Mouse (Mus musculus): ENCODE measurements at regions not wholly inside any gene's neighbourhood (a gene's known extent, or its start where the extent isn't known, plus 50 kb on each side); places are given as distances from the start of the nearest gene placed in this dataset.

DNA sequence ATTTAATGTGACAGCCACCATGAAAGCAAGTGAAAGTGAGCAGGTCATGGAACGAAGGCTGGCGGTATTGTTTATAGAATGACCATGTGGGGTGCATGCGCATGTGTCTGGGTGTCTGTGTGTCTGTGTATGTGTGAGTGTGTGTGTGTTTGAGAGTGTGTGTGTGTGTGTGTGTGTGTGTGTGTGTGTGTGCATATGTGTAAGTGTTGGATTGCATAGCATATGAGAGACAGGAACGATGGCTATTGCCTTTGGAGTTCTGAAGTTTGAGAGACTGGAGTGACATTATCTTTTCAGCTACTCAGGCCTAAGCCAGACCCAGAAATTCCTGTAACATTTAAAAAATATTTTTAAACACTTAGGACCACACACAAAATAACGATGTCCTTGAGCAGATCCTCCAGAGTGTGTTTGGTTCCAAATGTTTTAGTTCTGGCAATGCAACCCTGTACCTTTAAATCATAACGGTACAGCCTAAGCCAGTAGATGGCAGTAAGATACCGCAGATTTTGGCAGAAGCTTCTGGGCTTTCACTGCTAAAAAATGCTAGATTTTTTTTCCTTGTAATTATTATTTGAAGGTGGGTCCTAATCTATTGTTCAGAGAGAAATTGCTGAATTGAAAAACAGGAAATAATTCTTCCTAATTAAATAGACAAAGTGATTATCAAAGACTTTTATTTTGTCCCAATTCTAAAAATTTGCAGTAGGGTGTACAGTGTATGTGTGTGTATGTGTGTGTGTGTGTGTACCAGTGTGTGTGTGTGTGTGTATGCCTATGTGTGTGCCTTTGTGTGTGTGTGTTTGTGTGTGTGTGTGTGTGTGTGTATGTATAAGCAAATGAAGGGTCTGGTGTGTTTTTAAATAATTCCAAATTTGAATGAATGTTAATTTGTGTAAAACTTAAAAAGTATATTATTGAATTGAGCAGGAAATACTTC is 228.0 kb upstream of the Arrdc4 start:
- Histone ChIP-seq H3K36me3 (ENCODE audit: control insufficient read depth, insufficient read depth, low read length) (no peaks in the 10 kb centered on the region), H3K4me1 (replicated peaks; ENCODE audit: control insufficient read depth, insufficient read depth, low read length) (no peaks in the 10 kb centered on the region), H3K27me3 (replicated peaks; ENCODE audit: control insufficient read depth, insufficient read depth, low read length) (no peaks in the 10 kb centered on the region), H3K9me3 (ENCODE audit: control insufficient read depth, low read length) (no peaks in the 10 kb centered on the region), H3K4me3 (ENCODE audit: low read depth, low read length) (no peak overlapping the region), H3K27ac (ENCODE audit: low read depth, low read length) (no peak overlapping the region), H3K9ac (ENCODE audit: low read depth, low read length) (no peak overlapping the region), H3K4me2 (no peak overlapping the region)
- ATAC-seq (replicated peaks; ENCODE audit: low FRiP score) (no peak; the same call in 1 of the 2 replicates), DNase-seq (ENCODE audit: low spot score) (no peak)
- WGBS: 62% methylated on average over 7 of the region's 7 CpGs

DNA sequence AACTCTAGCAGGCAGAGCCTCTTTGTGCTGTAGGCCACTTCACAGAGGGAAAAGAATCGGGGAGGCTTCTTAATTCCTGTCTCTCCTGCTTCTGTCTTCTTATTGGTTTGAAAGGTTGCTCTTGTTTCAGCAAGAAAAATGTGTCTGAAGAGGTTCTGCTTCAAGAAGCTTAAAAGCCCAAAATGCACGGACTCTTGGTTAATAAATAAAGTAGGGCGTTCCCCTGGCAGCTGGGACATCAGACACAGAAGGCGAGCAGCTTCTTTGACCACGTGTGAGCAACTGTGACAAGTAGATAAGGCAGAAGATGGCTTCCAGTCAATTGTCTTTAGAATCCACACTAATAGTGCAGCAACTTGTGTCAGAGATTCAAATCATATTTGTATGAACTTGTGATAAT is 226.9 kb upstream of the Arrdc4 start:
- Histone ChIP-seq H3K9me3 (ENCODE audit: control insufficient read depth, low read length) (no peaks in the 10 kb centered on the region), H3K27ac (ENCODE audit: low read depth, low read length) (no peak overlapping the region), H3K9ac (ENCODE audit: low read depth, low read length) (no peak overlapping the region), H3K4me3 (ENCODE audit: low read depth, low read length) (no peak overlapping the region), H3K27me3 (replicated peaks; ENCODE audit: control insufficient read depth, insufficient read depth, low read length) (no peaks in the 10 kb centered on the region), H3K4me2 (no peak overlapping the region), H3K4me1 (replicated peaks; ENCODE audit: control insufficient read depth, insufficient read depth, low read length) (no peaks in the 10 kb centered on the region), H3K36me3 (ENCODE audit: control insufficient read depth, insufficient read depth, low read length) (no peaks in the 10 kb centered on the region)
- DNase-seq (ENCODE audit: low spot score): no peak
- 43% methylated on average over 5 of the region's 5 CpGs for WGBS
- no peak for ATAC-seq (replicated peaks; ENCODE audit: low FRiP score)

DNA sequence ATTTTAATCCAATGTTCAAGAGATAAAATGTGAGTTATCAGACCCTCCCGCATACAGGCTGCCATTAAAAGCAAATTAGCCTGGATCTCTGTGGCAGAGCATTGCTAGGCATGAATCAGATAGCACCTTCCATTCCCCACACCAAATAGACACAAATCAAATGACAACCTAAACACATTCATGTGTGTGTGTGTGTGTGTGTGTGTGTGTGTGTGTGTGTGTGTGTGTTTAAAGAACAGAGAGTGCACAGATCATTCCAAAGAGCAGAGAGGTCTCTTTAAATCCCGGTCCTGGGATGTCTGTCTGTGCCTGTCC is 226.5 kb upstream of the Arrdc4 start:
- no peak overlapping the region for H3K4me3 ChIP-seq (ENCODE audit: low read depth, low read length)
- 61% methylated on average over 2 of the region's 2 CpGs for WGBS
- no peak for DNase-seq (ENCODE audit: low spot score)
- no peak overlapping the region for H3K9ac ChIP-seq (ENCODE audit: low read depth, low read length)
- no peak overlapping the region for H3K27ac ChIP-seq (ENCODE audit: low read depth, low read length)
- no peak overlapping the region for H3K4me2 ChIP-seq
- H3K27me3 ChIP-seq (replicated peaks; ENCODE audit: control insufficient read depth, insufficient read depth, low read length): no peaks in the 10 kb centered on the region
- no peaks in the 10 kb centered on the region for H3K36me3 ChIP-seq (ENCODE audit: control insufficient read depth, insufficient read depth, low read length)
- ATAC-seq (replicated peaks; ENCODE audit: low FRiP score): no peak
- H3K4me1 ChIP-seq (replicated peaks; ENCODE audit: control insufficient read depth, insufficient read depth, low read length): no peaks in the 10 kb centered on the region
- no peaks in the 10 kb centered on the region for H3K9me3 ChIP-seq (ENCODE audit: control insufficient read depth, low read length)

DNA sequence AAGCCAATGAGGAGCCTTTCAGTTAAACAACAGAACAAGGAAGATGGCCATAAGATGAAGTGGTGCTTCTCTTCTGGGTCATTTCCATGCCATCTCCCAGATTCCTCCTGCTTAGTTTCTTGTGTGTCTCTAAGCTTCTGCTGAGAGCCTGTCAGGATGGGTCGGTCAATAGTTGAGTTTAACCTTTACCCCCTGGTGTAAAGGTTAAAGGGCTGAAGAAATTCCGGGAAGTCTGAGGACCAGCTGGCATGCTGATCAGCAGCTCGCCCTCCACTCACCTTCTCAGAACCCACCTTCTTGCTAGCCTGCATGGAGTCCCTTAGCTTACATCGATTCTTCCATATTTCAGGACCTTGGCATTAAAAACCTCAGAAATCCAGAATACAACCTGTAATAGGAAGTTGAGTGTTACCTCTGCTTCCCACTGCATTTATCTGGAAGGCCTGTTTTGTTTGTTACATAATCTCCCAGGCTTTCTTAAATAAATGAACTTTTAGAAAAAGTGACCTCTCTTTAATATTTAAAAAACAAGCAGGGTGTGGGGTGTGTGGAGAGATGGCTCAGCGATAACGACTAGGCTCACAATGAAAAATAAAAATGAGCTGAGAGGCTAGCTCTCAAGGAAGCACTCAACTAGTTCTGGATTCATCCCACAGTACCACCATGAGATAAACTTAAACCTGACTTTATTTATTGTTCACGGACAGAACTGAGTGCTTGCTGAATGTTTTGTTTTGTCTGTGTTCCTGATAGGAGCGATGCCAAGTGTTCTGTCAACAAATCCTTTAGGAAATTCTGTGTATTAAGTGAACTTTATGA is 225.9 kb upstream of the Arrdc4 start:
- H3K36me3 ChIP-seq (ENCODE audit: control insufficient read depth, insufficient read depth, low read length): no peaks in the 10 kb centered on the region
- H3K9ac ChIP-seq (ENCODE audit: low read depth, low read length): no peak overlapping the region
- ATAC-seq (replicated peaks; ENCODE audit: low FRiP score) (no peak), DNase-seq (ENCODE audit: low spot score) (no peak)
- no peak overlapping the region for H3K4me2 ChIP-seq
- H3K27me3 ChIP-seq (replicated peaks; ENCODE audit: control insufficient read depth, insufficient read depth, low read length): no peaks in the 10 kb centered on the region
- no peak overlapping the region for H3K4me3 ChIP-seq (ENCODE audit: low read depth, low read length)
- H3K27ac ChIP-seq (ENCODE audit: low read depth, low read length): no peak overlapping the region
- 75% methylated on average over 8 of the region's 8 CpGs for WGBS
- H3K9me3 ChIP-seq (ENCODE audit: control insufficient read depth, low read length): no peaks in the 10 kb centered on the region
- H3K4me1 ChIP-seq (replicated peaks; ENCODE audit: control insufficient read depth, insufficient read depth, low read length): no peaks in the 10 kb centered on the region

DNA sequence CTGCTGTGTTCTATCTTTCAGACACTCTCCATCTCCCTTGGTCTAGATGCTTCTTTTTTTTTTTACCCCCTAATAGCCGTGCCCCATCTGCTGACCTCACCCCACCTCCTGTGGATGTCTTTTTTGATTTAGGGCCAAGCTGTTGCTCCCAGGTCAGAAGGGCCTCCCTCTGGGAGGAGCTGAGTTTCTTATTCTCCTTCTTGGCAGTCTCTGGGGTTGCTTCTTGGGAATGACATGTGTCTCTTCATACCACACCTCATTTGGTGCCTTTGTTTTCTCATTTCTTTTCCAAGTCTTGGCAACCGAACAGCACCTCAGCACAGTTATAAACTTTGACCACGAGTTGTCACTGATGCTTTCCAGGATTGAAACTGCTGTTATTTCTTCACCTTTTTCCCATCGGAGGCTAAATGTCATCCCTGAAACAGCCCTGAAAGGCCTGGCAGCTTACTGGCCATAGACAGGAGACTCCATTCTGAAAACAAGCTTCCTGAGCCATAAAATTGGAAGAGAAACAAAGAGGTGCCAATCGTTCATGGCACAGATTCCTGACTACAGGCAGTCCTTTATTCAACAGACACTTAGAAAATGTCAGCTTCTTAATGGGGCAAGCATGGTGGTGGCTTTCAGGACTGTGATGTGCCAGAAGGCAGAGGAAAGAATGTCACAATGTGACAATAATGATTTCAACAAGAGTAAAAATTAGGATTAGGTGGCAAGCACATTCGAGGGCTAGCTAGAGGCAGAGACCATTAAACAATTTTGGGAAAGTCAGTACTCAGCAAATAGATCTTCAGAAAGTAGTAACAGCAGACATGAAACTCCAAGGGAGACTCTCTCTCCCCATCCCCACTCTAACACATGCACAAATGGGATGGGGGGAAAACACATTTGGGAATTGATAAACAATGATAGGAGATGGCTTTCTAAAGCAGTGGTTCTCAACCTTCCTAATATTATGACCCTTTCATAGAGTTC is 197.1 kb upstream of the Arrdc4 start:
- WGBS: 58% methylated on average over 6 of the region's 6 CpGs
- DNase-seq (ENCODE audit: low spot score): no peak

GRCm38 (mm10) chr7:68930627-68931334 is 181.7 kb upstream of the Arrdc4 start:
- no peaks in the 10 kb centered on the region for H3K27me3 ChIP-seq (replicated peaks; ENCODE audit: control insufficient read depth, insufficient read depth, low read length)
- H3K27ac ChIP-seq (ENCODE audit: low read depth, low read length): no peak overlapping the region
- DNase-seq (ENCODE audit: low spot score) (no peak), ATAC-seq (replicated peaks; ENCODE audit: low FRiP score) (no peak)
- no peaks in the 10 kb centered on the region for H3K36me3 ChIP-seq (ENCODE audit: control insufficient read depth, insufficient read depth, low read length)
- no peak overlapping the region for H3K4me3 ChIP-seq (ENCODE audit: low read depth, low read length)
- 78% methylated on average over 14 of the region's 14 CpGs for WGBS
- H3K4me1 ChIP-seq (replicated peaks; ENCODE audit: control insufficient read depth, insufficient read depth, low read length): no peaks in the 10 kb centered on the region
- no peak overlapping the region for H3K4me2 ChIP-seq
- H3K9ac ChIP-seq (ENCODE audit: low read depth, low read length): no peak overlapping the region
- H3K9me3 ChIP-seq (ENCODE audit: control insufficient read depth, low read length): no peaks in the 10 kb centered on the region

More for the DNA sequence above, 197.1 kb upstream of the Arrdc4 start:
- Histone ChIP-seq H3K4me2 (no peak overlapping the region), H3K27ac (ENCODE audit: low read depth, low read length) (no peak overlapping the region), H3K9ac (ENCODE audit: low read depth, low read length) (no peak overlapping the region), H3K4me3 (ENCODE audit: low read depth, low read length) (no peak overlapping the region), H3K36me3 (ENCODE audit: control insufficient read depth, insufficient read depth, low read length) (no peaks in the 10 kb centered on the region), H3K9me3 (ENCODE audit: control insufficient read depth, low read length) (no peaks in the 10 kb centered on the region), H3K27me3 (replicated peaks; ENCODE audit: control insufficient read depth, insufficient read depth, low read length) (no peaks in the 10 kb centered on the region), H3K4me1 (replicated peaks; ENCODE audit: control insufficient read depth, insufficient read depth, low read length) (no peaks in the 10 kb centered on the region)
- ATAC-seq (replicated peaks; ENCODE audit: low FRiP score): no peak

DNA sequence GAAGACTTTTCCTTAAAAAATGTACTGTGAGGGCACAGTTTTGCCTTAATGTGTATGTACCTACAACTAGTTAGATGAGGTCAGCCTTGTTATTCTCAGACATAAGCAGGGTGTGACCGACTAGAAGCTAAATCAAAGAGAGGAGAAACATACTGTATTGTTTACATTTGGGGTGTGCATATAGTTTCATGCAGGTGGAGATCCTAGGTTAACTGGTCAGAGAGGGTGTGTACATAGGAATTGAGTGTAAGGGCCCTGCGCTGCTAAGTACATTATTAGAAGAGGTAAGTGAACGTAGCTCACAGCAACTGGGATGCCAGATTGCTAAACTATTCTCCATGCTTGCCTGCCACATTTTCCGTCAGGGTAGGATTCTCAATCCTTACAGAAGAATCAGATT is 180.6 kb upstream of the Arrdc4 start:
- WGBS: 81% methylated on average over 4 of the region's 4 CpGs
- H3K4me2 ChIP-seq: no peak overlapping the region
- ATAC-seq (replicated peaks; ENCODE audit: low FRiP score) (no peak), DNase-seq (ENCODE audit: low spot score) (no peak)
- no peaks in the 10 kb centered on the region for H3K27me3 ChIP-seq (replicated peaks; ENCODE audit: control insufficient read depth, insufficient read depth, low read length)
- H3K27ac ChIP-seq (ENCODE audit: low read depth, low read length): no peak overlapping the region
- H3K4me1 ChIP-seq (replicated peaks; ENCODE audit: control insufficient read depth, insufficient read depth, low read length): no peaks in the 10 kb centered on the region
- H3K4me3 ChIP-seq (ENCODE audit: low read depth, low read length): no peak overlapping the region
- no peaks in the 10 kb centered on the region for H3K36me3 ChIP-seq (ENCODE audit: control insufficient read depth, insufficient read depth, low read length)
- no peaks in the 10 kb centered on the region for H3K9me3 ChIP-seq (ENCODE audit: control insufficient read depth, low read length)
- no peak overlapping the region for H3K9ac ChIP-seq (ENCODE audit: low read depth, low read length)

- no peak overlapping the region for H3K4me3 ChIP-seq (ENCODE audit: low read depth, low read length)
- H3K4me2 ChIP-seq: no peak overlapping the region
- 69% methylated on average over 4 of the region's 4 CpGs for WGBS
- ATAC-seq (replicated peaks; ENCODE audit: low FRiP score) (no peak), DNase-seq (ENCODE audit: low spot score) (no peak)
- no peaks in the 10 kb centered on the region for H3K36me3 ChIP-seq (ENCODE audit: control insufficient read depth, insufficient read depth, low read length)
- no peaks in the 10 kb centered on the region for H3K27me3 ChIP-seq (replicated peaks; ENCODE audit: control insufficient read depth, insufficient read depth, low read length)
- no peak overlapping the region for H3K9ac ChIP-seq (ENCODE audit: low read depth, low read length)
- no peaks in the 10 kb centered on the region for H3K9me3 ChIP-seq (ENCODE audit: control insufficient read depth, low read length)
- H3K27ac ChIP-seq (ENCODE audit: low read depth, low read length): no peak overlapping the region
- no peaks in the 10 kb centered on the region for H3K4me1 ChIP-seq (replicated peaks; ENCODE audit: control insufficient read depth, insufficient read depth, low read length)
These were observed 176.6 kb upstream of the Arrdc4 start for GRCm38 (mm10) chr7:68925640-68926039.

Data from liver, embryonic 11.5 days (tissue).